Mouse (Mus musculus) gastrocnemius, adult 2 months (tissue): ENCODE measurements around the gene Arhgef9. TPM values are rescaled to one million over a fixed set of nuclear protein-coding genes. Genes with fewer than 3 reads are reported as not detected.
A peak's percentile ranks its signal among the peaks of the same experiment; 100 is the strongest.

Experiments used
- DNase-seq: peaks from one replicate; pipeline ENCODE4 v3.0.0; 2022
- H3K27ac ChIP-seq: fragments of 200-600 bp; 2 replicates; pipeline ENCODE4 v1.8.1; 2022; ENCODE audit warnings: mild to moderate bottlenecking
- H3K4me3 ChIP-seq: fragments of 200-600 bp; 2 replicates; pipeline ENCODE4 v1.8.1; 2022; ENCODE audit warnings: mild to moderate bottlenecking, moderate library complexity
- CTCF ChIP-seq: fragments of 200-600 bp; IDR thresholded peaks from 2 replicates; pipeline ENCODE4 v1.8.1; 2022; ENCODE audit warnings: antibody characterized with exemption, mild to moderate bottlenecking, moderate library complexity
- intact Hi-C: fragments of 180-260 bp; cut with DNase I; formaldehyde crosslinking; loops from one replicate; pipeline ENCODE4 v1.15.1; 2025
- long read RNA-seq, 2 experiments: library from polyadenylated mRNA; stranded (forward); transcript quantifications; one replicate each; pipeline ENCODE4 v2.0.0; 2021
- total RNA-seq, 2 experiments: library from RNA; stranded (reverse); gene quantifications; 2 replicates each; pipeline ENCODE4 v1.2.3; 2021

The Arhgef9 gene
- 10 to 100 TPM; 11.6 to 15.4 TPM for total RNA-seq
- long read RNA-seq, experiment 1, full-length matches to known transcripts, result 1 of 13 reads
- long read RNA-seq, experiment 1, partial matches to known transcripts, result 4 of 13 reads
- long read RNA-seq, experiment 1, other reads (novel, unspliced or antisense), result 8 of 13 reads
- long read RNA-seq, experiment 2, full-length matches to known transcripts, result 3 of 10 reads
- long read RNA-seq, experiment 2, partial matches to known transcripts, result 2 of 10 reads
- long read RNA-seq, experiment 2, other reads (novel, unspliced or antisense), result 5 of 10 reads

- no peak for TF ChIP-seq CTCF
- intact Hi-C loops, result no loop called here
- DNase-seq, result peak; percentile 17
- H3K4me3 ChIP-seq, result peak within 1 kb of the TSS; percentile 71
- H3K27ac ChIP-seq, result peak within 1 kb of the TSS; percentile 28; the same call in 1 of the 2 replicates
Observed at GRCm38 (mm10) chrX:95196104-95196919, at the start of gene Arhgef9. Gene Arhgef9, minus strand, starts transcription at chrX:95196856.

DNA sequence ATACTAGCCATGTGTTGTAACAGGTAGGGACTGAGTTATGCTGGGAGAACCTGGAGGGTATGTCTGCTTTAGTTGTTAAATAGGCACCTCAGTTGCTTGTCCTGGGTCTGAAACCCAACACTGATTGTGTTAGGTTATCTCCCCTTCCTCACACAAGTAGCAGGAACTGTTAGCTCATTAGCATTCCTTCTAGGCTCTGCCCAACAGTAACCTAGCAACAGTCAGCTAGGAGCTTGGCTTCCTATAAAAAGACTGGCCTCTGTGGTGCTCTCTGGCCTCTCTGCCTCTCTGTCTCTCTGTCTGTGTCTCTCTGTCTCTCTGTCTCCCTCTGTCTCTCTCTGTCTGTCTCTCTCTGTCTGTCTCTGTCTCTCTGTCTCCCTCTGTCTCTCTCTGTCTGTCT, 42.2 kb upstream of the Arhgef9 start:
- intact Hi-C loops, result no loop called here

DNA sequence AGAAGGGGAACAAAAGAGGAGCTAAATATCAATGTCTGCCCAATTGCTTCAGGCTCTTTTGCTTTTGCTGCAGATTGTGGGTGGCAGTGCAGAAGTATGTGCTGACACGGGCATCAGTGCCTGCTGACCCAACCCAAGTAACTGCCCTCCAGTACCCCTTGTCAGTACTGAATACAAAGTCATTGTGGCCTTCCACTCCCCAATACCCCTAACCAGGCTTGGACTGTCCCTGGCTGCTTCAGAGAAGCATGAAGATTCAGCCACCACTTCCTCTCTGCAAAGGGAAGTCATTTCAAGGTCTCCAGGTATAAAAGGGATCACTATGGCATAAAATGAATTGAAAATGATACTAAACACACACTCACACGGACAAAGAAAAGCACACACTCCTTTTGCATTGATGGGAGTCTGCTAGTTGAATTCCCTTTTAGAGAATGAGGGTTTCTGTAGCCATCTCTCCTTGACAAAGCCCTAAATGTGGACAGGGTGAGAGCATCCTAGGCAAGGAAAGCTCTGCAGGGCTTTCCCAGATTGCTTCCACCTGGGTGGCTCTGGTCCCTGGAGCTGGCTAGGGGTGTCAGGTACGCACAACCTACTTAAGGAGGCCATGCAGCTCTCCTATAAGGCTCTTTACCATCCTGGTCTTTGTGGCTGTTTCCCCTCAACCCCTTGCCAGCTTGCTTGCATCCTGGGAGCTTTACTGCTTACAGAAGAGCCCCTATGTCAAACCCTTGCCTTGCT, 1.1 kb downstream of the Arhgef9 start:
- Histone ChIP-seq H3K4me3 (peak overlapping the region; percentile 71), H3K27ac (no peak overlapping the region)
- intact Hi-C loops, result no loop called here
- DNase-seq, result no peak
- no peak for TF ChIP-seq CTCF

More for the DNA sequence above, 42.2 kb upstream of the Arhgef9 start:
- H3K27ac ChIP-seq, result no peak overlapping the region
- TF ChIP-seq CTCF, result no peak
- no peak for DNase-seq
- no peak overlapping the region for H3K4me3 ChIP-seq

GRCm38 (mm10) chrX:95175978-95176377, 20.7 kb downstream of the Arhgef9 start:
- TF ChIP-seq CTCF, result peak; percentile 70
- DNase-seq, result peak; percentile 43
- H3K4me3 ChIP-seq, result peak overlapping the region; percentile 51
- intact Hi-C loops, result loop anchor here (5.0 to 10.0 kb wide), 2 partner anchors 151 to 309 kb away; partner anchors contain the start of gene Spin4
- H3K27ac ChIP-seq, result no peak overlapping the region

- DNase-seq, result peak; percentile 92
- no peak for TF ChIP-seq CTCF
- H3K4me3 ChIP-seq, result peak overlapping the region; percentile 82
- H3K27ac ChIP-seq, result peak overlapping the region; percentile 90
- intact Hi-C loops, result loop anchor here (10.0 kb wide), 1 partner anchor 488 kb away; the partner anchor contains the start of gene Zc4h2
Observed at GRCm38 (mm10) chrX:95166317-95166716, 30.3 kb downstream of the Arhgef9 start.

DNA sequence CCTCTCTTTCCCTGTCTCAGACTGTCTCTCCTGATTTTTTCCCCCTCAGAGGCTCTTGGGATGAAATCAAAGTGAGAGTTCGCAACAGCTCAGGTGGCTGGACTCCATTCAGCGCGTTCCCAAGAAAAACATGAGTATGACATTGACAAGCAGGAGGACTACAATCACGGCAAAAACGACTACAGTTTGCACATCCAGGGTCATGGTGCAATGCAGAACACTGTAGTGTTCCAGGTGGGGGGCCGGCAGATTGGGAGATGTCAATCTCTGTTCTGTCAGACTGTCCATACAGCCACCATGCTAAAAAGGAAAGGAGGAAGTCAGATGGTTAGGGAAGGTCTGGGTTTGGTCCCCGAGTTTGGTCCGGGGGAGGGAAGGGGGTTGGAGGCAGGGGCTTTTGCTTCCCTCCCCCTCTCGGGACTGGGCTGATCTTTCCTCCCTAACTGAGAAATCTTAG, 31.0 kb downstream of the Arhgef9 start:
- Histone ChIP-seq H3K27ac (peak overlapping the region; percentile 90), H3K4me3 (peak overlapping the region; percentile 82)
- DNase-seq, result peak; percentile 26
- no peak for TF ChIP-seq CTCF
- intact Hi-C loops, result loop anchor here (10.0 kb wide), 1 partner anchor 489 kb away; the partner anchor contains the start of gene Zc4h2

DNA sequence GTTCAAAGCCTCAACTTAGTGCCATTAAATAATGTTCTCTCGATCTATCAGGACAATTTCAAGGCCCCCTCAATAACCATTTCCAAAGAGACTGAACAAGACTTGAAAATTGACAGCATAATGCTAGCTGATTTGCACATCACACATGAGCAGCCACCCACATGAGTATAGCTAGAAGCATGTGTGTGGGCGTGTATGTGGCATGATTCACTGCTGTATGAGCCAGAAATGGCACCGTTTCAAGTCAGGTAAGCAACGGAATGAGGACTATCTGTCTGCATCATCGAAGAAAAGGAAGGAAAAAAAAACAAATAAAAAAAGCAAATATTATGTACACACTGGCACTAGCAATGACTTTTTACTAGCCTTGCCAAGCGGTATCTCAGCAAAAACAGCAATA, 32.5 kb downstream of the Arhgef9 start:
- no peak for DNase-seq
- Histone ChIP-seq H3K4me3 (peak overlapping the region; percentile 82), H3K27ac (no peak overlapping the region)
- intact Hi-C loops, result loop anchor here (10.0 kb wide), 1 partner anchor 491 kb away; the partner anchor contains the start of gene Zc4h2
- TF ChIP-seq CTCF, result no peak

DNA sequence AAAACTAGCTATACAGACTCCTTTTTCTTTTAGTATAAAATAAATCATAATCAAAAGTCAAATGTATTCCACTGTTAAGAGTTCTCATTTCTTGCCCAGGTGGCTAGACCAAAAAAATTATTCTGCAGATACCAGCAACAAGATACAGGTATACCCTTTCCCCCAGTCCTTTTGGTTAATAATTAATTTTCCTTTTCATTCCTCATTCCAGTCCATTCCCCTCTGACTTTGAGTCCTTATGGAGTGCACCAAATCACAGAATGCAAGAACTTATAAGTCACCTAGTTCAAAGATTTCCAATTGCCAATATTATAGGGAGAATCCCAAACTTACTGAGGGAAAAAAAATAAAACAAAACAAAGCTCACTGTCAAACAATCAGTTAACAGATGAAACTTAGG, 33.2 kb downstream of the Arhgef9 start:
- no peak for TF ChIP-seq CTCF
- H3K4me3 ChIP-seq, result no peak overlapping the region
- no peak for DNase-seq
- intact Hi-C loops, result loop anchor here (10.0 kb wide), 1 partner anchor 491 kb away; the partner anchor contains the start of gene Zc4h2
- H3K27ac ChIP-seq, result no peak overlapping the region

DNA sequence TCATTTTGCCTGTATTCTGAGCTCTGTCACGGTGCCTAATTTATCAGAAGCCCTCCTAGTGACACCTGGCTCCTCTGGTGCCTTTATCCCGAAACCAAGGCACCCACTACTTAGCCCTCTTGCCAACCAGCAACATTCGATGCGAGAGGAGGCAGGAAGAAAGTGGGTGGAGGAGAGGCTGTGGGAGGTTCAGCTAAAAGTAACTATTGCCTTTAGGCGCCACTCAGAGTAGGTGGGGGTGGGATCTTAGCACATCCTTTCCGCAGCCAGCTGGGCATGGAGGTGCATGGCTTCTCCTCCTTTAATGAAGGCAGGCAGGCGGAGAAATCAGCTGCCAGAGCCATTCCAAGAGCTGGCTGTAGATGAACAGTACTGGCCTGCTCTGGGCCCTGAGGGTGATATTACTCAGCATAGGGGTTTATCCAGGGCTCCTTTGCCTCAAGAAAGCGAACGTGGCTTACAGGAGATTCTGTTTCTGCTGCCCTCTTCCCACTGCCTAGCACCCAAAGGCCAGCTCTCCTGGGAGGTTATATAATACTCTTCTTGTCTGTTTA, 39.7 kb downstream of the Arhgef9 start:
- DNase-seq, result no peak
- no peak overlapping the region for H3K4me3 ChIP-seq
- no peak for TF ChIP-seq CTCF
- intact Hi-C loops, result no loop called here
- H3K27ac ChIP-seq, result no peak overlapping the region

DNA sequence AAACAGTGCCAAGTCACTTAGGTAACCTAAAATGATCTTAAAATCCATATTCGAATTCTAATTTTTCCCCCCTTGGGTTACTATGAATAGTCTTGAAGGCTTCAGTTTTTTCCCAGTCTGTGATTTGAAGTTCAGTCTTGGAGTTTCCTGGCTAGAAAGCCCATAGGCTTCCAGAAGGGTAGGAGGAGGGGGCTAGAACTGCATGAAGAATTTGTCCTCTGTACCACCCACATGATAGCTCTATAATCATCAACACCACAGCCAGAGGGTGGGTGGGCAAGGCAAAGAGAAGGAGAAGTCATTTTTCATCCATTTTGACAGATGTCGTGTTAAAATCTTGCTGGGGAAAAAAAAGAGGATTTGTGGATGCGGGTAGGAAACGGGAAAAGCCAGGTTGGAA, 58.0 kb downstream of the Arhgef9 start:
- DNase-seq, result no peak
- TF ChIP-seq CTCF, result no peak
- Histone ChIP-seq H3K4me3 (no peak overlapping the region), H3K27ac (no peak overlapping the region)
- intact Hi-C loops, result no loop called here

DNA sequence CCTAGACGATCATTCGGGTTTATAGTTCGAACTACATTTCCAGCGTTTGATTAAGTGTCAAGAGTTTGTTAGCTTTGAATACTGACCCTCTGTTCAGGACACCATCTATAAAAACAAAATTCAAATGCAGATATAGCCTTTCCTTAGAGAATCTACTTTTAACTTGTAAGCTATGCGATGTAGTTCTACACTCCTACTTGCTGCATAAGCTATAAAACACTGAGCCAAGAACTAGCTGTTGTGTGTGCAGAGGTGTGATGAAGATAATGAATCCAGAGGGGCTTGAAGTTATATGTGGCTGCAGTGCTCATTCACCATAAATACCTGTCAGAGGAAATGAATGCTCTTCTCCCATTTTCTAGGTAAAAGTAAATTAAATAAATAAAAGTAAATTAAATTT, 63.2 kb downstream of the Arhgef9 start:
- intact Hi-C loops, result no loop called here
- no peak overlapping the region for H3K27ac ChIP-seq
- no peak overlapping the region for H3K4me3 ChIP-seq
- no peak for DNase-seq
- no peak for TF ChIP-seq CTCF

- no peak for TF ChIP-seq CTCF
- DNase-seq, result no peak
- no peak overlapping the region for H3K27ac ChIP-seq
- intact Hi-C loops, result no loop called here
- H3K4me3 ChIP-seq, result no peak overlapping the region
Observed at GRCm38 (mm10) chrX:95132996-95133395, 63.7 kb downstream of the Arhgef9 start.
